ENCODE assay signal across 8 mouse cellular contexts in the genomic region with DNA sequence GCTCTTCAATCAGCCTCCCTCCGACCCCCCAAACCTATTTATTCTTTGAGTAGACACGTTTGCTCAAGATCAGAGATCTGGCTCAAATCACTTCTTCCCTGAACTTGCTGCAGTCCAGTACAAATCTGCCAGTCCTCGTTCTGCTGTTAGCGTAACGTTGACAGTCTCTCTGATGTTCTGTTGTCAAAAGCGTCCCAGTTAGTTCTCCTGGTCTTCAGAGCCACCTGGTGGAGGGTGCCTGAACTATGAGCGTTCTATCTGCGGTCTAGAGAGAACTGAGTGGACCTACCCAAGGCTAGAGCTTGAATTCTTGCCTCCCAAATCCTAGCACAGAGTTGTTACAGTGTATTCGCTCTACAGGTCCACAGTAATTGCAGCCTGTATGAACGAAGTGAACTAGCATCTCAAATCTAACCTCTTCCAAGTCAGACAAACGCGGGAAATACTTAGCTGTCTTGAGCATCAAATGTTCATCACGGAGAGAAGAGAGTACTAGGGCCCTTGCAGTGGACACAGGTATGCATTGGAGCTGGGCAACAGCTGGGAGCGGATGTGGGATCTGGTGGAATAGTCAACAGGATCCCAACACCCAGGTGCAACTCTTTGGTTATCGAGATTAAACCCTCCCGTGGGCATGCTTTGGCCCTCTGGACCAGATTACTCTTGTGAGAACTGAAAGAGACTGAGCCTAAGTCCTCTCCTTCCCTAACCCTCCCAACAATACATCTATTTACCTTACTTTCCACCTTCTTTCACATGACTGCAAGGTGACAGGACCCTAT. TPM values are rescaled to one million over a fixed set of nuclear protein-coding genes. Genes with fewer than 3 reads are reported as not detected.
DNase-seq lines count a peak whose midpoint lies in the region; ATAC-seq lines count a peak whose summit lies in the region.

No protein-coding gene starts in this region.

- H3K9ac ChIP-seq in forebrain, embryonic 15.5 days (replicated peaks): peak overlapping the region; percentile 60
- H3K9ac ChIP-seq in neural tube, embryonic 14.5 days (replicated peaks; ENCODE audit: low read depth, low read length): peak overlapping the region; percentile 58

- H3K27me3 ChIP-seq in forebrain, embryonic 15.5 days: 0 out of 2 replicates have a peak, but pooled peaks cover 13% of the 10 kb centered on the region
- H3K27me3 ChIP-seq in neural tube, embryonic 14.5 days (ENCODE audit: control insufficient read depth, insufficient read depth, low read length): no peaks in the 10 kb centered on the region

- H3K4me1 ChIP-seq in forebrain, embryonic 15.5 days: peaks cover 6% of the 10 kb centered on the region; the same call in 1 of the 2 replicates
- H3K4me1 ChIP-seq in neural tube, embryonic 14.5 days (ENCODE audit: control insufficient read depth, insufficient read depth, low read length): no peaks in the 10 kb centered on the region; the same call in 1 of the 2 replicates

- peak overlapping the region; percentile 65 for H3K4me3 ChIP-seq in forebrain, embryonic 15.5 days
- H3K4me3 ChIP-seq in neural tube, embryonic 14.5 days (ENCODE audit: low read depth, low read length): peak overlapping the region; percentile 52

- H3K27ac ChIP-seq in forebrain, embryonic 15.5 days (replicated peaks): no peak overlapping the region
- H3K27ac ChIP-seq in neural tube, embryonic 14.5 days (ENCODE audit: low read depth, low read length): no peak overlapping the region

- peaks cover 2% of the 10 kb centered on the region; the same call in 1 of the 2 replicates for H3K36me3 ChIP-seq in forebrain, embryonic 15.5 days
- no peaks in the 10 kb centered on the region for H3K36me3 ChIP-seq in neural tube, embryonic 14.5 days (ENCODE audit: control insufficient read depth, insufficient read depth, low read length)

- H3K4me2 ChIP-seq in forebrain, embryonic 15.5 days (replicated peaks): peak overlapping the region; percentile 95
- H3K4me2 ChIP-seq in neural tube, embryonic 14.5 days (ENCODE audit: low read depth, low read length): peak overlapping the region; percentile 96

- intact Hi-C loops in heart, postnatal 14 days (cut with DNase I): loop anchor here (1.0 to 2.0 kb wide), 4 partner anchors 30 to 259 kb away; partner anchors contain the start of gene Slc30a1

- WGBS in forebrain, embryonic 15.5 days: 34% methylated on average over 16 of the region's 16 CpGs
- WGBS in neural tube, embryonic 14.5 days: 34% methylated on average over 16 of the region's 16 CpGs

- ATAC-seq in forebrain, embryonic 15.5 days (replicated peaks): peak; percentile 93
- peak; percentile 93 for ATAC-seq in neural tube, embryonic 14.5 days (ENCODE audit: low read depth)

- peak; percentile 76 for DNase-seq in MEL-GATA-1-ER (ENCODE audit: extremely low read depth, low read depth)
- peak; percentile 72 for DNase-seq in cerebellum, adult 11-12 months
- peak; percentile 83 to 89 for DNase-seq in heart, postnatal 14 days
- peak; percentile 94 for DNase-seq in layer of hippocampus, adult 11-12 months (ENCODE audit: low spot score)
- DNase-seq in lung, adult 18-20 months: peak; percentile 88
- DNase-seq in testis, postnatal 14 days (ENCODE audit: low spot score): peak; percentile 73

- no peaks in the 10 kb centered on the region for H3K9me3 ChIP-seq in forebrain, embryonic 15.5 days
- no peaks in the 10 kb centered on the region for H3K9me3 ChIP-seq in neural tube, embryonic 14.5 days (ENCODE audit: control insufficient read depth, low read length)

RNA-seq across cellular contexts. Expression of gene Traf5, which starts 0.7 kb away (rescaled TPM):
- 2.4 and 3.1 TPM in 2 replicates for polyA plus RNA-seq in forebrain, embryonic 15.5 days (2015; fragmentation: Nextera tagmentation; extraction: Ambion mirVana)
- 10 to 100 TPM in 1 of 2 experiments, 1 to 10 TPM in 1; 9.1 to 10.5 TPM for total RNA-seq in heart, postnatal 14 days (2021)
- 1.7 and 2.3 TPM in 2 replicates for polyA plus RNA-seq in neural tube, embryonic 14.5 days (2014; fragmentation: Nextera tagmentation; extraction: Ambion mirVana)

RNA-seq across cellular contexts. Expression of gene Rcor3, which starts 44.8 kb away (rescaled TPM):
- polyA plus RNA-seq in forebrain, embryonic 15.5 days (2015; fragmentation: Nextera tagmentation; extraction: Ambion mirVana): 23.8 and 24.8 TPM in 2 replicates
- 10 to 100 TPM; 31.9 to 40.9 TPM for total RNA-seq in heart, postnatal 14 days (2021)
- polyA plus RNA-seq in neural tube, embryonic 14.5 days (2014; fragmentation: Nextera tagmentation; extraction: Ambion mirVana): 47.2 and 55.7 TPM in 2 replicates
